11 mouse cellular contexts compared by ENCODE assay signal in the genomic region with DNA sequence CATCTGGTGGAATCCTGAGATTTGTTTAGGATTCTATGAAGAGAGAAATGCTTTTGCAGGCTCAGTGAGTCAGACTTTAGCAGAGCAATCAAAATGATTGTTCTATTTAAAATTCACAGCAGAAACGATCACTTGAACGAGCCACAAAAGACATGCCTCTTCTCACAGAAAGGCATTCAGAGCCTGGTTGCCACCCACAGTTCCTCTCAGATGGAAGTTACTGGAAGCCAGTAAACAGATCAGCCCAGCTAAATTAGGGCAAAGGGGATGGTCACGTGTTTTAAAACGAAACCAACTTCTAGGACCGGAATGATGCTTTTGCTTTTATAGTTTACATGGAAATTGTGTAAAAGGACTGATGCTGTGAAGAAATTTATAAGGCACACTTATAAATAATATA. TPM values are rescaled to one million over a fixed set of nuclear protein-coding genes. Genes with fewer than 3 reads are reported as not detected.
DNase-seq lines count a peak whose midpoint lies in the region; ATAC-seq lines count a peak whose summit lies in the region.
"Had no signal": no experiment of that assay in that cellular context is flagged by ENCODE, and none has a peak within 500 bp of the region (broad histone marks: within the 10 kb centered on the region; RNA-seq: fewer than 3 reads in every experiment).

No protein-coding gene starts in this region.

- peaks cover 6% of the 10 kb centered on the region for H3K4me1 ChIP-seq in forebrain, embryonic 14.5 days (ENCODE audit: control insufficient read depth, insufficient read depth, low read length)
- peaks cover 16% of the 10 kb centered on the region for H3K4me1 ChIP-seq in forebrain, embryonic 10.5 days
- H3K4me1 ChIP-seq: megakaryocyte, embryonic 14.5 days had no signal

- H3K9ac ChIP-seq in forebrain, embryonic 14.5 days (ENCODE audit: low read length), result no peak overlapping the region

- H3K9me3 ChIP-seq in forebrain, embryonic 14.5 days (replicated peaks; ENCODE audit: control insufficient read depth, low read length), result no peaks in the 10 kb centered on the region
- no peaks in the 10 kb centered on the region for H3K9me3 ChIP-seq in forebrain, embryonic 10.5 days

- peak; percentile 19 for DNase-seq in forebrain, embryonic 14.5 days (ENCODE audit: low spot score)
- DNase-seq in forebrain, embryonic 10.5 days (ENCODE audit: extremely low spot score, low spot score), result no peak
- DNase-seq in kidney, postnatal 36 days, result peak; percentile 33 to 63
- no peak for DNase-seq in kidney, adult 18-20 months
- DNase-seq in NIH3T3 (ENCODE audit: low read depth), result peak; percentile 12
- peak; percentile 27 to 35 for DNase-seq in layer of hippocampus, postnatal 36 days
- DNase-seq in B cell, adult 2 months, result no peak
- DNase-seq in c-Kit-positive CD71-positive TER-119-positive erythroid progenitor cells, embryonic 14.5 days (ENCODE audit: low spot score), result no peak
- DNase-seq: thymus, adult 18-20 months had no signal

- no peak overlapping the region for H3K4me3 ChIP-seq in forebrain, embryonic 14.5 days (ENCODE audit: low read depth, low read length)
- no peak overlapping the region for H3K4me3 ChIP-seq in forebrain, embryonic 10.5 days
- H3K4me3 ChIP-seq: megakaryocyte, embryonic 14.5 days had no signal

- WGBS in forebrain, embryonic 14.5 days, result 32% methylated on average over 5 of the region's 5 CpGs
- WGBS in forebrain, embryonic 10.5 days, result 73% methylated on average over 5 of the region's 5 CpGs

- no peaks in the 10 kb centered on the region for H3K36me3 ChIP-seq in forebrain, embryonic 14.5 days (ENCODE audit: control insufficient read depth, insufficient read depth, low read length)
- no peaks in the 10 kb centered on the region for H3K36me3 ChIP-seq in forebrain, embryonic 10.5 days (replicated peaks)

- ATAC-seq in forebrain, embryonic 14.5 days, result no peak

- no peak overlapping the region for H3K27ac ChIP-seq in forebrain, embryonic 14.5 days (ENCODE audit: low read depth, low read length)
- H3K27ac ChIP-seq in forebrain, embryonic 10.5 days, result no peak overlapping the region

- H3K4me2 ChIP-seq in forebrain, embryonic 14.5 days (ENCODE audit: low read length), result no peak overlapping the region

- no peaks in the 10 kb centered on the region for H3K27me3 ChIP-seq in forebrain, embryonic 14.5 days (replicated peaks; ENCODE audit: control insufficient read depth, insufficient read depth, low read length)
- H3K27me3 ChIP-seq in forebrain, embryonic 10.5 days (ENCODE audit: poor library complexity, severe bottlenecking), result no peaks in the 10 kb centered on the region
- H3K27me3 ChIP-seq: megakaryocyte, embryonic 14.5 days had no signal

RNA-seq across cellular contexts. Expression of gene Phyhipl, which starts 6.9 kb away (rescaled TPM):
- 92.6 and 126 TPM in 2 replicates for polyA plus RNA-seq in forebrain, embryonic 14.5 days (2014; fragmentation: Nextera tagmentation; extraction: Ambion mirVana)
- 17.8 and 19.4 TPM in 2 replicates for polyA plus RNA-seq in forebrain, embryonic 10.5 days (2016; fragmentation: Nextera tagmentation; extraction: Ambion mirVana)
- 100 to 1,000 TPM; 198 to 211 TPM for total RNA-seq in layer of hippocampus, postnatal 36 days (2021)
- total RNA-seq: hematopoietic stem cell, adult 5-6 weeks had no signal

Comparison
In these comparisons a context has a peak if more than half of its experiments do, and no peak if none do; other contexts are left out.
1. DNase-seq: peak in forebrain, embryonic 14.5 days (single experiment), kidney, postnatal 36 days (2 of 2), NIH3T3 (single experiment) and layer of hippocampus, postnatal 36 days (2 of 2); none in forebrain, embryonic 10.5 days (single experiment), kidney, adult 18-20 months (single experiment), B cell, adult 2 months (0 of 2) and c-Kit-positive CD71-positive TER-119-positive erythroid progenitor cells, embryonic 14.5 days (single experiment).